Mouse (Mus musculus) cerebellum, adult (tissue): ENCODE data around the gene Ptpn13.
A peak's percentile ranks its signal among the peaks of the same experiment; 100 is the strongest.

ENCODE experiments used
- ATAC-seq: cut with Nextera tagmentation; 2 replicates; pipeline ENCODE4 v1.9.2; 2017; ENCODE audit warnings: mild to moderate bottlenecking, moderate library complexity, mixed read lengths; ENCODE audit not compliant: insufficient number of reproducible peaks, low FRiP score, low TSS enrichment

Ptpn13 gene

GRCm38 (mm10) chr5:103424678-103425319 is at the start of gene Ptpn13:
Gene Ptpn13 (plus strand): TSS chr5:103425192.
- peak; percentile 83 for ATAC-seq

GRCm38 (mm10) chr5:103375226-103375625 is 49.8 kb upstream of the Ptpn13 start:
- ATAC-seq: no peak

DNA sequence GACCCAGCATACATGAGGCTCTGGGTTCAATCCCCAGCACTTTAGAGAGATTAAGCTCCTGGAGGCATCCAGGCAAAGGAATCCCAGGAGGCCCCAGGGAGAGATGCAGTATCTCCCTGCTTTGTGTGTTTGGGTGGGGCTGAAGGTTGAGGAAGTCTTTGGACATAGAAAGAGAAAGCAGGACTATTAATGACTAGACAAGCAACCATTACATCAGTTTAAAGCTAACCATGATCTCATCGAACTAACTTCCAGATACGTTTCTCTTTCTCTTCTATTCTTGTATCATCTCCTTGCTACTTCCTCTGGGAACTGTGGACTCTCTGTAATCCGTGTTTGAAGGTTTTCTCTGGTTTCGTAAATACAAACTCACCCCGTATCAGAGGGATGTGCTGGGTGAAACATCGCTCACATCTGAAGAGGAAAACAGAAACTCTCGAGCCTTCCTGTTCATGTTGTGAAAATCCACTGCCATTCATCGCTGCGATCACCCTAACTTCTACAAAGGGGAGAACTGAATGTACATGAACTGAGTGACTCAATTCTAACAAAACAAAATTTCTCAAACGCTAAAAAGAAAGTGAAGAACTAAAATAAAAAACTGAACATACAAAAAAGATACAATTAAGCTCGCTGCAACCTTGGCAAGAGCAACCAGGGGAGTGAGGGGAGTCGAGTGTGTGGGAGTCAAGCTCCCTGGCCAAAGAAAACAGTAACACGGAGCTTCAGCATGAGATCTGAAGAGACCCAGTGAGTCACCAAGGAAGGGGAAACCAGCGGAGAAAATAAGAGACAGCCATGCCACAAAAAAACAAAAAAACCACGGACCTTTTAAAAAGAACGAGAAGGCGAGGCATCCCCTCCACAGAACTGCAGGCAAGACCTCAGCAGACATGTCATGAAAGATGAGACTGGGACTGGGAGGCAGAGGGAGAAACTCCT is 48.4 kb upstream of the Ptpn13 start:
- ATAC-seq: no peak

GRCm38 (mm10) chr5:103377493-103378130 is 47.4 kb upstream of the Ptpn13 start:
- no peak for ATAC-seq

DNA sequence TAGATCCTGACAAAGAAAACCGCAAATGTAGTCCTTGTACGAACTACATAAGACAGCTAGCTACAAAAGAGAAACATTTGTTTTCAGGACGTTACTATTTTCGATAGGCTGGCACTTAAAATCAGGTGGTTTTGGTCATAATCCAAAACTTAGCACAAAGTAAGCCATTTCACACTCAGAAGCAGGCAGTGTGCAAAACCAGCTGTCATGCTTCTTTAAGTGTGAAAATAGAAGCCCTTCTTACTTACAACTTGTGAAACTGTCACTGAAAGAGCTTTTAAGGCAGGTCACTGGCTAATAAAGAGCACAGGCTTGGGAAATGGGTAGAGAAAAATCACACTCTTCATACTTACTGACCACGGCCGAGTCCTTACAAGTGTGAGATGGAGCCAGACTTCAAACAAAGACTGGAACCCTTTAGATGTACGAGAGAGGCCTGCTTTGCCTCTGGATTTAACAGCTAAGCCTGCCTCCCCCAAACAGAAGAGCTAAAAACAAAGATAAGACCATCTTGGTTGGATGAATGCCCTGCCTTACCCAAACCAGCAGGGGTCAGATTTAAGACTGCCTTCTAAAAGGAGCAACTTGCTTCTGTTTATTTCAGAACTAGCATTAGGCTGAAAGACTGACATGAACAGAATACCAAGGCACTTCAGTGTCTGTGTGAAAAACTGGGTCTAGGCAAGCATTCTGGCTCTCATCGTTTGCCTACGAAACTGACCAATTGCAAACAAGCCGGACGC is 44.0 kb upstream of the Ptpn13 start:
- no peak for ATAC-seq

GRCm38 (mm10) chr5:103382951-103383350 is 42.0 kb upstream of the Ptpn13 start:
- ATAC-seq: no peak

DNA sequence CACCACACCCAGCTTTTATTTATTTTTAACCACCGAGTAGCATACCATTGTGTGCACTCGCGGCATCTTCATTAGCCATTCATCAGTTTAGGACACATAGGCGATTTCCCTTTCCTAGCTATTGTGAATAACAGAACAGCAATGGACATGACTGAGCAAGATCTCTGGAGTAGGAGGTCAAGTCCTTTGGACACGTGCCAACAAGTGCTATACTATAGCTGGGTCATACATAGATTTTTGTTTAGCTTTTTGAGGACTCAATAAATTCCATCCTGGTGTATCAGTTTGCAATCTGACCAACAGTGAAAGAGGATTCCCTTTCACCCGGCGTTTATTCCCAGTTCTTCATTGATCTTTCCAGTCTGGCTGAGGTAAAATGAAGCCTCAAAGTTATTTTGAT is 41.0 kb upstream of the Ptpn13 start:
- ATAC-seq: no peak

- ATAC-seq: no peak
Observed at GRCm38 (mm10) chr5:103387540-103388026, 37.4 kb upstream of the Ptpn13 start.

DNA sequence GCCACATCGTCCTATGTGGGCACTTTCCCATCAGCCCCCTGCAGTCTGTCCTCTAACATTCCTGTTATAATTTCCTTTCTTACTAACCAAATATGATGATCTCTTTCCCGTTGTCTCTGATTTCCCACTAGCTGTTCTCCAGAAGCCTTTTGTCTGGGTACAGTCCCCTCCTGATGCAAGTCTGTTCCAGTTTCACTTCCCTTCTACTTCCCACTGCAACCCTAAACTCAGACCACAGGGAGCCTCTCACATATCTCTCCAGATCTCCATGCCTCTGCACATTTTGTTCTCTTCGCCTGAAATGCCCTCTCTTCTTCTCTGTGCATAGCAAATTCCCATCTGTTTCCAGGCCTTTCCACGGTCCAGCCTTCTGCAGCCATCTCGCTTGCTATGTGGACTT is 35.6 kb upstream of the Ptpn13 start:
- ATAC-seq: no peak

DNA sequence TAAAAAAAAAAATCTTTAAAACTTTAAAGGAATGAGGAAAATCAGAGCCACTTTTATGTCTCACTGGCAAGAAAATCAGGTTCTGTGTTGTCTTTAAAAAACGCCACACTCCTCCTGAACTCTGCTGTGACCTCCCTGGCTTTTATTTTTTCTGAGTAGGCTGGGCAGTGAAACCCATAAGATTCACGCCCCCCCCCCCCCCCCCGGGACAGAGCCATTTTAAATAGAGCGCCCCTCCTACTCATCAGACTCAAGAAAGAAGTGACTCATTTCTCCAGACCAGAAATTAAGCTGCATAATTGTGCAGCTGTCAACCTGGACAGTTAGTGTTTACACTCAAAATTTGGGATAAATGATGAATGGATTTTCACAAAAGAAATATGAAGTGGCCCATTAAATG is 31.8 kb upstream of the Ptpn13 start:
- ATAC-seq: no peak

GRCm38 (mm10) chr5:103393752-103394151 is 31.2 kb upstream of the Ptpn13 start:
- no peak for ATAC-seq

DNA sequence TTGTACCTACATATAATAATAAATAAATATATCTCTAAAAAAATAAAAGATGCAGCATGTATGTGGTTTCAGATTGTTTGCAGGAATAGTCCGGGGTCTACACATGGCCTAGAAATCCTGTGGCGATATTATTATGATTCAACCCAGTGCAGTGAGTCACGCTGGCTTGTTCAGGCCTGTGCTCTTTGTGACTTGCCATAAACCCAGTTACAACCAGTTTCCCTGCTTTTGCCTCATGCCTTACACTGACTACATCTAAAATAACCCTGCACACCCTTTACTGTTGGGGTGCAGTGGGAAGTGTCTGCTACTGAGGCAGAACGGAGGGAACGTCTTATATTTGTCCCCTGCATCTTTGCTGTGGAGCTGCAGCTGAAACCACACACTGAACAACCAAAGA is 29.3 kb upstream of the Ptpn13 start:
- no peak for ATAC-seq

DNA sequence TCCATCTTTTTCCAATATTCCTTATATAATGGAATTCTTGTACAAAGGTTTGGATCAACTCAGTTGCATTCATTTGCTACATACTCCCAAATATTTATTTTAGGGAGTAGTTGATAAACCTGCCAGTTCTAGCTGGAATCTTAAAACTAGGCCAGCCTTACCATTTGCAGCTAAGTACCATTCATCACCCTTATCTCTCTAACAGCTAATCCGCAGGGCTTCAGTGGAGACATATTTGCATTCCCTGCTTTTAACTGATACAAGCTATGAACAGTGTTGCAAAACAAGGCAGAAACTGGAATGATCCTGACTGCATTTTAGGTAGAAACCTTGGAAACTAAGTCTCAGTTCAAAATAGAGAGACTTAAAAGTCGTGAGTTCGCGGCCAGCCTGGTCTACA is 27.6 kb upstream of the Ptpn13 start:
- no peak for ATAC-seq

- ATAC-seq: no peak
Observed at GRCm38 (mm10) chr5:103404213-103404968, 20.6 kb upstream of the Ptpn13 start.

DNA sequence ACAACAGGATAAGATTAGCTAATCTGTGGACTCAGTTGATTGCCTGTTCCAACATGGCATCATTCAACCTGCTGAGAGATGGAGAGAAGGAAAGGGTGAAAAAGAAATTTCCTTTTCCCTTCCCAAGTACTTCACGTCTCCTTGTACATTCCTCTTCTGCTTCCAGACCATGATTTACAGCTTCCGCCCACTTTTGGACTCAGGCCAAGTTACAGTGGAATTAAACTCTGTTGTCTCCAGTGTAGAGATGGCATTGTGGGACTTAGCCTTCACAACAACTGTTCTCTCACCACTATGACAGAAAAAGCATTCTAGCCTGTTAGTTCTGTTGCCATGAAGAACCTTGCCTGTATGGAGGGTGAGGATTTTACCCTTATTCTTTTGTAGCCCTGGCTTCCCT is 19.1 kb upstream of the Ptpn13 start:
- ATAC-seq: no peak

DNA sequence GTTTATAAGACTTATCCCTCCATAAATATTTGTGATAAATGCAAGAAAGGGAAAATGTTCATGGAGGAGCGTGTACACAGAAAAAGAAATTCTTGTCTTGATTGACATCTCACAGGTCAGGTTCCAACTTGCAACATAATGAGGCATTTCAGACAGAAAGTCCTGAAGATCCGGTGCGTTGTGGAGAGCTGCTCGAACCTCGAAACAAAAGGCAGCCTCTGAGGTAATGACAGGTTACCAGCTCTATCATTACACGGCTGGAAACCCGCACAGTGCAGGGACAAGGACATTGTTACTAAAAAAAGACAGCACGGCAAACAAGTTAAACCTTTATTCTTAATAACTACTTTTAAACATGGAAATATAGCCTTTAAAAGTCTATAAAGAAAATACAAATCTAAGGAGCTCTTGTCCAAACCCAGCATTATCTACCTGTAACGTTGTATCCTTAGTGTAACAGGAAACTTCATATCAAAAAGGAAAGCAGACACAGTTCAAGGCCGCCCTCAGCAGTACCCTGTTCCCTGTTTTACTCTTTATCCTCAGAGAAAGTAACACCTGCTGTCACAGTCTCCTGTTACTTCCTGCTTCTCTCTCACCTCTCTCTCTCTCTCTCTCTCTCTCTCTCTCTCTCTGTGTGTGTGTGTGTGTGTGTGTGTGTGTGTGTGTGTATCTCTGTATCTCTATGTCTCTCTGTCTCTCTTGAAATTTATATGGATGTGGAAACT is 12.8 kb upstream of the Ptpn13 start:
- no peak for ATAC-seq

GRCm38 (mm10) chr5:103414542-103414941 is 10.4 kb upstream of the Ptpn13 start:
- ATAC-seq: no peak

GRCm38 (mm10) chr5:103418009-103418408 is 7.0 kb upstream of the Ptpn13 start:
- ATAC-seq: no peak

DNA sequence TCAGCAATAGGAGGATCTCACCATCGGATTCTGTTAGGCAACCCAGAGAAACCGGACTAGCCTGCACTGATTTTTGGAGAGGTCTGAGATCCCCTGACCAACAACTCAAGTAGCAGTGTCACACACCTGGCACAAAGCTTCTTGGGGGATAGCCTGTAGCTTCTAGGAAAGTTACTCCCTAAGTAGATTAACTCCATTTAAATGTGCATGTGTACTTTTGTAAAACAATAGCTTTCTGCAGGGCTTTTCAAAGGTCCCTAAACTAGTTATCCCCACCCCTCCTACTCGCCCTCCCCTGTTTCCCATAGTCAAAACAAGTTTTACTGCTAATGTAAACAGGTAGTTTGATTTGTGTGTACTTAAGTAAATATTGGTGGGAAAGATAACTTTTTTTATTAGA is 6.1 kb upstream of the Ptpn13 start:
- ATAC-seq: no peak
